Mouse (Mus musculus) Patski (cell line): ENCODE results near the gene Lamp2. TPM values are rescaled to one million over a fixed set of nuclear protein-coding genes. Genes with fewer than 3 reads are reported as not detected.
A peak's percentile ranks its signal among the peaks of the same experiment; 100 is the strongest.

Source experiments
- ATAC-seq: fragments of 100-300 bp; one replicate; pipeline ENCODE4 v1.8.0; 2021
- CTCF ChIA-PET: fragments of 350-600 bp; sonication (Branson Sonifier 250); formaldehyde crosslinking; loops from one replicate; lab custom pipeline; 2022; ENCODE audit warnings: inconsistent platforms; lab: Charles Lee
- POLR2A ChIA-PET: fragments of 350-600 bp; sonication (Branson Sonifier 250); formaldehyde crosslinking; loops from one replicate; lab custom pipeline; 2022; ENCODE audit warnings: antibody characterized with exemption, inconsistent platforms; lab: Charles Lee
- DNase-seq: peaks from one replicate; pipeline ENCODE4 v3.0.0-alpha.2; 2011; ENCODE audit warnings: low read depth, low spot score
- H3K27me3 ChIP-seq: fragments of 371-371 bp; one replicate; pipeline ENCODE4 v1.5.1; 2021
- CTCF ChIP-seq: fragments of 100-300 bp; IDR thresholded peaks from one replicate; pipeline ENCODE4 v1.5.1; 2021
- in situ Hi-C: fragments of 300-500 bp; cut with MboI; formaldehyde crosslinking; loops from 3 replicates; pipeline ENCODE4 v1.11.1; 2018; ENCODE audit warnings: low pct_unique_long_range_greater_than_20kb, mixed read lengths
- polyA plus RNA-seq: library from polyadenylated mRNA; unstranded; gene quantifications from one replicate; pipeline ENCODE4 v1.2.3, GENCODE M21; 2021

Gene Lamp2
- polyA plus RNA-seq, 1 experiment from 2014 or later, result 415 TPM

DNA sequence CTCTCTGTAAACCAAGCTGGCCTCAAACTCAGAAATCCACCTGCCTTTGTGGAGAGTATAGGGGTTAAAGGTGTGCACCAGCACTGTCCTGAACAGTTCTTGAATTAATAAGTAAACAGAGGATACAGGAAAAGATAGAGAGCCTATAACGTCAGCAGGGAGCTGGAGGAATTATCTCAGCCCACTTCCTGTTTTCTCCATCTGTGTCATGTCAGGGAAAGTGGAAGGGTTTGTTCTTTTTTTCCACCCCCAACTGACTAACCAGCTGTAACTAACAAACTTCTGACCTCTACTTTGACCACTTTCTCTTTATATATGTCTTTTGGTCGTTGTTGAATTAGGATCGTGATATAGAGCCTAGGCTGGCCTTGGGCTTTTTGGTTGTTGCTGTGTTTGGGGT, 4.6 kb upstream of the Lamp2 start:
- in situ Hi-C loops, result no loop called here
- ATAC-seq (peak; percentile 45), DNase-seq (no peak)
- ChIA-PET POLR2A (no interaction called here), CTCF (no interaction called here)
- no peak for TF ChIP-seq CTCF
- peaks cover 15% of the 10 kb centered on the region for H3K27me3 ChIP-seq

- peaks cover 15% of the 10 kb centered on the region for H3K27me3 ChIP-seq
- ChIA-PET CTCF (interaction anchor here (1.6 kb wide), 1 partner anchor 30 kb away, joined by 5 read pairs; no protein-coding TSS in a partner anchor), POLR2A (no interaction called here)
- no peak for TF ChIP-seq CTCF
- ATAC-seq (no peak), DNase-seq (no peak)
- in situ Hi-C loops, result no loop called here
Measured at GRCm38 (mm10) chrX:38459076-38459475, 2.8 kb upstream of the Lamp2 start.

DNA sequence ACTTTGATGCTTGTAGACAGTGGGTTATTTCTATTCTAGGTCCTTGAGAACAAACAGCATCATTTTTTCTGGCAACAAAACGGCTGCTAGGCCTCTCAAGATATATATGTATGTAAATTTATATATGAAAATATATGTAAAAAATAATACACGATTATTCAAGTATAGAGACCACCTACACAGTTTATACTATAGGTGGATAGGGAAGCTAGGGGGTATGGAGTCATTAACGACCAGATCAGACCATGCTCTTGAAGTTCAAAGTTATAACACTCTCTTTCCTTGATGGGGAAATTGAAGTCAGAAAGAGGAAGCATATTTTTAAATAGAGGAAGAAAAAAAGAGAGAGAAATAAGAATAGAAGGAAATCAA, 367 bp upstream of the Lamp2 start:
- in situ Hi-C loops, result no loop called here

GRCm38 (mm10) chrX:38455474-38455873, 780 bp downstream of the Lamp2 start:
- TF ChIP-seq CTCF, result no peak
- ChIA-PET POLR2A (interaction anchor here (1.3 kb wide), 1 partner anchor 13 kb away, joined by 3 read pairs; no protein-coding TSS in a partner anchor), CTCF (interaction anchor here (0.6 kb wide), 1 partner anchor 27 kb away, joined by 3 read pairs; no protein-coding TSS in a partner anchor)
- ATAC-seq, result no peak
- no peak for DNase-seq
- in situ Hi-C loops, result no loop called here
- peaks cover 14% of the 10 kb centered on the region for H3K27me3 ChIP-seq

More for the DNA sequence above, 367 bp upstream of the Lamp2 start:
- ChIA-PET CTCF (no interaction called here), POLR2A (interaction anchor here (2.0 kb wide), 1 partner anchor 17 kb away, joined by 8 read pairs; no protein-coding TSS in a partner anchor)
- no peak for DNase-seq
- peaks cover 18% of the 10 kb centered on the region for H3K27me3 ChIP-seq
- TF ChIP-seq CTCF, result no peak
- ATAC-seq, result no peak

DNA sequence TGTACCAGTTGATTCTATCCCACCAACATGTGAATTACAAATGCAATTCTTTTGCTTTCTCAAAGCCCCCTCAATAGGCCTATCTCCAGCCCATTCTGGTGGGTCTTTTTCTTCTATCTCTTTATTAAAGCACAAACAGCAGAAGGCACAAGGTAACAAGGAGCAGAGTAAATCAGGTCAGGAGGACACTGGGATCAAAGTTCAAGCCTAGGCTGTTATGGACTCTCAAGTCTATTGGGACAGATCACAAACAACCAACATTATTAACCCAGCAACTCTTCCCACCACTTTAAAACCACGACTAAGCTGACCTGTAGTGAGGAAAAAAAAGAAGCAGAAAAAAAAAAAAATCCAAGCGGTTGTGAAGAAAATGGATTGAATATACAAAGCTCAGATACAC, 1.4 kb downstream of the Lamp2 start:
- POLR2A ChIA-PET, result interaction anchor here (1.3 kb wide), 1 partner anchor 13 kb away, joined by 3 read pairs; no protein-coding TSS in a partner anchor

GRCm38 (mm10) chrX:38453924-38454323, 2.3 kb downstream of the Lamp2 start:
- CTCF ChIA-PET, result interaction anchor here (1.0 kb wide), 1 partner anchor 12 kb away, joined by 5 read pairs; no protein-coding TSS in a partner anchor
- DNase-seq, result no peak
- no peak for ATAC-seq
- TF ChIP-seq CTCF, result no peak
- peaks cover 26% of the 10 kb centered on the region for H3K27me3 ChIP-seq
- POLR2A ChIA-PET, result no interaction called here
- in situ Hi-C loops, result no loop called here

More for the DNA sequence above, 1.4 kb downstream of the Lamp2 start:
- CTCF ChIA-PET, result interaction anchor here (0.6 kb wide), 1 partner anchor 26 kb away, joined by 3 read pairs; no protein-coding TSS in a partner anchor
- H3K27me3 ChIP-seq, result peaks cover 17% of the 10 kb centered on the region
- TF ChIP-seq CTCF, result no peak
- in situ Hi-C loops, result no loop called here
- no peak for ATAC-seq
- DNase-seq, result no peak

GRCm38 (mm10) chrX:38450476-38450875, 5.8 kb downstream of the Lamp2 start:
- ATAC-seq, result no peak
- CTCF ChIA-PET, result interaction anchor here (1.2 kb wide), 1 partner anchor 12 kb away, joined by 3 read pairs; no protein-coding TSS in a partner anchor
- peaks cover 25% of the 10 kb centered on the region for H3K27me3 ChIP-seq
- POLR2A ChIA-PET, result no interaction called here
- DNase-seq, result no peak
- in situ Hi-C loops, result no loop called here
- TF ChIP-seq CTCF, result no peak

DNA sequence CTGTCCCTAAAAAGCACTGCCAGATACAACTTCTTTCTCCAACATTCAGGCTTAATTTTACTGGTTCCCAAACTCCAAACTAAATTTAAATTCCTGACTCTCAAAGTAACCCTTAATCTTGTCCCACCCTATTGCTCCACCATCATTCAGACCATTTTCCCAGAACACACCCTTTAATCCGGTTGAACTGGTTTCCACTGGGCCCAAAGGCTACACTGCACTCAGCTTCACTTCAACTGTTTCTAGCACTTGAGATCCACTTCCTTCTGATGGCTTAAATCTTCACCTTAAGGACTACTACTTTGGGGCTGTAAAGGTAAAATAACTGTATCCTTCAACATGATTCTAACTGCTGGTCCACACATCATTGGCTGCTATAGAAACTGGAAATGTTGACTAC, 10.5 kb downstream of the Lamp2 start:
- no peak for TF ChIP-seq CTCF
- CTCF ChIA-PET, result no interaction called here
- no peak for DNase-seq
- no peak for ATAC-seq
- peaks cover 34% of the 10 kb centered on the region for H3K27me3 ChIP-seq
- in situ Hi-C loops, result no loop called here
- POLR2A ChIA-PET, result no interaction called here

DNA sequence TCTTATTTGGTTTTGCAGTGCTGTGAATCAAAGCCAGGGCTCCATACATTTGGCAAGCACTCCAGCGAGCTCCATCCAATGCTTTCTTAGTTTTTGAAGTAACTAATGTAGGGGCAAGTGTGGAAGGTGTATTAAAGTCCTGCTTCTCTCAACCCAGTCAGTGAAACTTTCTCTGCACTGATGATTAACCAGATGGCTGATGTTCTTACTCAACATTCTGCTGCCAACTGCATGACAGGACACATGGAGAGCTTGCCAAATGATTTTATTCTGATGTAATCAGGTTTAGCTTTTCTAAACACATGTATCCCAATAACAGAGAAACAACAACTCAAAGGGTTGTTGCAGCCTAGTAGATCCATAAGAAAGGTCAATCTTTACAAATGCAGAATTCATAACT, 13.8 kb downstream of the Lamp2 start:
- ChIA-PET POLR2A (interaction anchor here (0.6 kb wide), 1 partner anchor 13 kb away, joined by 3 read pairs; no protein-coding TSS in a partner anchor), CTCF (interaction anchor here (1.4 to 1.7 kb wide), 3 partner anchors 11 to 205 kb away, joined by 5 to 6 read pairs (median 5); no protein-coding TSS in a partner anchor)
- ATAC-seq, result peak; percentile 52
- in situ Hi-C loops, result no loop called here
- peaks cover 20% of the 10 kb centered on the region for H3K27me3 ChIP-seq
- no peak for DNase-seq
- no peak for TF ChIP-seq CTCF

DNA sequence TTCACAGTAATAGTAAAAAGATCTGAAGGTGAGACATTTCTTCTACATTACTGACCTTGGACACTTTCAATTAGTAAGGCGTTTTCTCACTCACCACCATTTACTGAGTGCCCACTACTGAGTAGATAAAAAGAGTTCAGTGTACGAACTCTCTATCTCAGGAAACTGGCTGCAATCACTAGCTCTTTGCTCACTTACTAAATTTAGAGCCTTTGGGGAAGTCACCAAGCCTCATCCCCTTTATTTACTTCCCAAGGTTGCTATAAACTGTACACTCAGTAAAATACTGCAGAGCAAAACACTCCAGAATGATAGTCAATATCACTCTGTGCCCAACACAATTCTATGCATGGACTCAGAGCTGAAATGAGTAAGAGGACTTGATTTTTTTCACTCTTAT, 16.6 kb downstream of the Lamp2 start:
- DNase-seq (no peak), ATAC-seq (no peak)
- in situ Hi-C loops, result loop anchor here (5.0 kb wide), 1 partner anchor 197 kb away; no protein-coding TSS in a partner anchor
- peaks cover 7% of the 10 kb centered on the region for H3K27me3 ChIP-seq
- no peak for TF ChIP-seq CTCF
- ChIA-PET POLR2A (interaction anchor here (0.9 kb wide), 1 partner anchor 29 kb away, joined by 3 read pairs; no protein-coding TSS in a partner anchor), CTCF (interaction anchor here (1.4 to 3.0 kb wide), 4 partner anchors 8 to 201 kb away, joined by 3 to 15 read pairs (median 6); no protein-coding TSS in a partner anchor)

GRCm38 (mm10) chrX:38438147-38438791, 18.0 kb downstream of the Lamp2 start:
- in situ Hi-C loops, result loop anchor here (5.0 kb wide), 1 partner anchor 196 kb away; no protein-coding TSS in a partner anchor
- POLR2A ChIA-PET, result no interaction called here
- TF ChIP-seq CTCF, result peak; percentile 79
- CTCF ChIA-PET, result interaction anchor here (0.9 to 3.0 kb wide), 9 partner anchors 9 to 249 kb away, joined by 3 to 15 read pairs (median 3); partner anchors contain the start of gene Zbtb33
- DNase-seq (no peak), ATAC-seq (peak; percentile 44)
- peaks cover 4% of the 10 kb centered on the region for H3K27me3 ChIP-seq
